Mouse (Mus musculus) liver, postnatal 0 days (tissue): Measurements from ENCODE around the gene Gm47283. TPM values are rescaled to one million over a fixed set of nuclear protein-coding genes. Genes with fewer than 3 reads are reported as not detected.
"Not testable (repeated sequence)": the region's sequence is repeated elsewhere in the genome, so short reads cannot be mapped to it uniquely, and the experiment has no call there.

Experiments
- ATAC-seq: fragments of 200-750 bp; cut with Nextera tagmentation; 2 replicates; pipeline ENCODE4 v1.8.0; 2017; ENCODE audit warnings: mild to moderate bottlenecking, moderate library complexity
- DNase-seq: peaks from one replicate; pipeline ENCODE4 v3.0.0-alpha.2; 2016
- H3K27ac ChIP-seq: fragments of 300-500 bp; sonication (generic); 2 replicates; pipeline ENCODE4 v1.5.1; 2014; ENCODE audit warnings: antibody characterized with exemption, moderate library complexity, mild to moderate bottlenecking, low read depth
- H3K27me3 ChIP-seq: fragments of 300-500 bp; sonication (generic); 2 replicates; pipeline ENCODE4 v1.6.1; 2014; ENCODE audit warnings: low read length, control low read depth, mixed read lengths; ENCODE audit not compliant: insufficient read depth
- H3K36me3 ChIP-seq: fragments of 300-500 bp; sonication (generic); replicated peaks from 2 replicates; pipeline ENCODE4 v1.6.1; 2014; ENCODE audit warnings: mild to moderate bottlenecking, control low read depth, low read length, moderate library complexity, mixed read lengths; ENCODE audit not compliant: insufficient read depth
- H3K4me1 ChIP-seq: fragments of 300-500 bp; sonication (generic); 2 replicates; pipeline ENCODE4 v1.6.1; 2014; ENCODE audit warnings: antibody characterized with exemption, mild to moderate bottlenecking, control low read depth; ENCODE audit not compliant: insufficient read depth
- H3K4me2 ChIP-seq: fragments of 300-500 bp; sonication (generic); 2 replicates; pipeline ENCODE4 v1.6.1; 2014; ENCODE audit warnings: low read depth, mild to moderate bottlenecking, low read length, moderate library complexity, mixed read lengths
- H3K4me3 ChIP-seq: fragments of 300-500 bp; sonication (generic); 2 replicates; pipeline ENCODE4 v1.5.1; 2014; ENCODE audit warnings: low read depth, low read length
- H3K9ac ChIP-seq: fragments of 300-500 bp; sonication (generic); replicated peaks from 2 replicates; pipeline ENCODE4 v1.6.1; 2014; ENCODE audit warnings: mild to moderate bottlenecking, moderate library complexity
- H3K9me3 ChIP-seq: fragments of 300-500 bp; sonication (generic); 2 replicates; pipeline ENCODE4 v1.6.1; 2016; ENCODE audit warnings: mild to moderate bottlenecking, control low read depth, low read length, mixed read lengths
- CTCF ChIP-seq: sonication (generic); IDR thresholded peaks from 2 replicates; pipeline ENCODE4 v1.5.1; 2016; ENCODE audit warnings: antibody characterized with exemption, low read depth
- EP300 ChIP-seq: IDR thresholded peaks from 2 replicates; pipeline ENCODE4 v1.6.1; 2016; ENCODE audit warnings: antibody characterized with exemption, low read depth, mild to moderate bottlenecking
- WGBS: fragments of 180-500 bp; shearing (Covaris S2); extraction: QIAGEN DNeasy Blood & Tissue Kit; methylation state at CpG from one replicate; pipeline ENCODE4 v1.1.7; 2014; ENCODE audit not compliant: insufficient replicate concordance; 5-methylcytosine and 5-hydroxymethylcytosine counted together
- polyA plus RNA-seq: library from polyadenylated mRNA; unstranded; fragments of >200 nt; fragmentation: Nextera tagmentation; extraction: Ambion mirVana; gene quantifications from 2 replicates; pipeline ENCODE4 v1.2.1, GENCODE M21; 2015

The Gm47283 gene
- not detected in 2 replicates for polyA plus RNA-seq

DNA sequence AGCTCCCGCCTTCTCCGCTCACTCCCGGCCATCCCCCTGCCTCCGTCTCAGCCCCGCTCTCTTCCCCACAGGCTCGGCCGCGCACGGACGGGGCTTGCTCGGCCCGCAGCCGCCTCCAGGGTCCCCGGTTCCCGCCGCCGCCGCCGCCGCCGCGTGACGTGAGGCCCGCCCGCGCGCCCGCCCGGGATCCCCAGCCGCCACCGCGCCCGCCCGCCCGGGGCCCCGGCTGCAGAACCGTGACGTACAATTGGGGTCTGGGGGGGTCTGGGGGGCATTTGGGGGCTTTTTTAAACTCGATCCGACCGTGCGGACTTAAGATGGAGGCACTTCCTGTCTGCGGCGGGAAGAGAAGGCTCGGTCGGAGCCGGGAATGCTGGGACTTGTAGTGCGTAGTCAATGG lies at the start of gene Gm47283:
TSS of gene Gm47283 (plus strand) at position 301 of the 400 bp plus-strand sequence.
- not testable (repeated sequence) for H3K4me1 ChIP-seq, H3K9me3 ChIP-seq, H3K4me2 ChIP-seq, H3K9ac ChIP-seq, H3K4me3 ChIP-seq, H3K27ac ChIP-seq, H3K27me3 ChIP-seq, ATAC-seq, DNase-seq, H3K36me3 ChIP-seq
- WGBS: no CpG with 5 or more reads among the region's 48 CpGs

DNA sequence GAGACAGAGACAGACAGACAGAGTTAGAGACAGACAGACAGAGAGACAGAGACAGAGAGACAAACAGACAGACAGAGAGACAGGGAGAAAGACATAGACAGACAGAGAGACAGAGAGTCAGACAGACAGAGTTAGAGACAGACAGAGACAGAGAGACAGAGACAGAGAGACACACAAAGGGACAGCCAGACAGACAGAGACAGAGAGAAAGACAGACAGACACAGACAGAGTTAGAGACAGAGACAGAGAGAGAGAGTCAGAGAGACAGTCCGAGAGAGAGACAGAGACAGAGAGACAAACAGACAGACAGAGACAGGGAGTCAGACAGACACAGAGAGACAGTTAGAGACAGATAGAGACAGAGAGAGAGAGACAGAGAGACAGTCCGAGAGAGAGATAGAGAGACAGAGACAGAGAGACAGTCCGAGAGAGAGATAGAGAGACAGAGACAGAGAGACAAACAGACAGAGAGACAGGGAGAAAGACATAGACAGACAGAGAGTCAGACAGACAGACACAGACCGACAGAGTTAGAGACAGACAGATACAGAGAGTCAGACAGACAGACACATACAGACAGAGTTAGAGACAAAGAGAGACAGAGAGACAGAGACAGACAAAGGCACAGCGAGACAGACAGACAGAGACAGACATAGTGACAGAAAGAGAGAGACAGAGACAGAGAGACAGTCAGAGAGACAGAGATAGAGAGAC lies 49.2 kb upstream of the Gm47283 start:
- H3K9ac ChIP-seq, H3K4me2 ChIP-seq, H3K4me3 ChIP-seq, H3K4me1 ChIP-seq, ATAC-seq, DNase-seq, H3K27me3 ChIP-seq, H3K27ac ChIP-seq: not testable (repeated sequence)
- H3K36me3 ChIP-seq: peaks cover 24% of the 10 kb centered on the region
- H3K9me3 ChIP-seq: peaks cover 13% of the 10 kb centered on the region
- WGBS: 86% methylated on average over 1 of the region's 5 CpGs

DNA sequence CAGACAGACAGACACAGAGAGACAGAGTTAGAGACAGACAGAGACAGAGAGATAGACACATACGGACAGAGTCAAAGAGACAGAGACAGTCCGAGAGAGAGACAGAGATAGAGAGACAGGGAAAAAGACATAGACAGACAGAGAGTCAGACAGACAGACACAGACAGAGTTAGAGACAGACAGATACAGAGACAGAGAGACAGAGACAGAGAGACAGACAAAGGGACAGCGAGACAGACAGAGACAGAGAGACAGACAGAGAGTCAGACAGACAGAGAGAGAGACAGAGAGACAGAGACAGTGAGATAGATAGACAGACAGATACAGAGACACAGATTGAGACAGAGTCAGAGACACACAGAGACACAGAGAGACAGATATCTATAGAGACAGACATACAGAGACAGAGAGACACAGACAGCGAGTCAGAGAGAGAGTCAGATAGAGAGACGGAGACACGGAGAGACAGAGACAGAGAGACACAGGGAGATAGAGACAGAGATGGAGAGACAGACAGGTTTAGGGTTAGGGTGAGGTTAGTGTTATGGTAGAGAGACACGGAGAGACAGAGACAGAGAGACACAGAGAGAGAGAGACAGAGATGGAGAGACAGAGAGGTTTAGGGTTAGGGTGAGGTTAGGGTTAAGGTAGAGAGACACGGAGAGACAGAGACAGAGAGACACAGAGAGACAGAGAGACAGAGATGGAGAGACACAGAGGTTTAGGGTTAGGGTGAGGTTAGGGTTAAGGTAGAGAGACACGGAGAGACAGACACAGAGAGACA lies 48.1 kb upstream of the Gm47283 start:
- H3K4me2 ChIP-seq, H3K27me3 ChIP-seq, H3K4me1 ChIP-seq, H3K27ac ChIP-seq, ATAC-seq, H3K9ac ChIP-seq, DNase-seq, H3K4me3 ChIP-seq: not testable (repeated sequence)
- Histone ChIP-seq H3K9me3 (peaks cover 21% of the 10 kb centered on the region), H3K36me3 (peaks cover 30% of the 10 kb centered on the region)
- 85% methylated on average over 4 of the region's 9 CpGs for WGBS

DNA sequence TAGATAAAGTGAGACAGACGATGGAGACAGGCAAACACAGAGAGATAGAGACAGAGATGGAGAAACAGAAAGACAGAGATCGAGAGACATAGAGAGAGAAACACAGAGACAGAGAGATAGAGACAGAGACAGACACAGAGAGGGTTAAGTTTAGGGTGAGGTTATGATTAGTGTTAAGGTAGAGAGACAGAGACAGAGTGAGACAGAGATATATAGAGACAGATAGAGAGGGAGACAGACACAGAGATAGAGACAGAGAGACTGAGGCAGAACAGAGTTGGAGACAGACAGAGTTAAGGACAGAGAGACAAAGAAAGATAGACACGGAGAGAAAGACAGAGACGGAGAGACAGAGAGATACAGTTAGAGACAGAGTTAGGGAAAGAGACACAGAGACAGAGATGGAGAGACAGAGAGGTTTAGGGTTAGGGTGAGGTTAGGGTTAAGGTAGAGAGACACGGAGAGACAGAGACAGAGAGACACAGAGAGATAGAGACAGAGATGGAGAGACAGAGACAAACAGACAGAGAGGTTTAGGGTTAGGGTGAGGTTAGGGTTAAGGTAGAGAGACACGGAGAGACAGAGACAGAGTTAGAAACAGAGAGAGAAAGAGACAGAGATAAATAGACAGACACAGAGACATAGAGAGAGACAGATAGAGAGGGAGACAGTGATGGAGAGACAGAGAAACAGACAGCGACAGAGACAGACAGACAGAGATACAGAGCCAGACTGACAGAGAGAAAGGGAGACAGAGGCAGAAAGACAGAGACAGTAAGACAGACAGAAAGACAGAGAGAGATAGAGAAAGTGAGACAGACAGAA lies 46.7 kb upstream of the Gm47283 start:
- no peak overlapping the region for H3K9ac ChIP-seq
- no peak for DNase-seq
- no peak overlapping the region for H3K4me3 ChIP-seq
- H3K27me3 ChIP-seq: no peaks in the 10 kb centered on the region
- H3K36me3 ChIP-seq: peaks cover 32% of the 10 kb centered on the region
- 82% methylated on average over 7 of the region's 7 CpGs for WGBS
- ATAC-seq: no peak
- no peak overlapping the region for H3K4me2 ChIP-seq
- no peak for TF ChIP-seq EP300
- TF ChIP-seq CTCF: no peak
- H3K27ac ChIP-seq: no peak overlapping the region
- H3K4me1 ChIP-seq: no peaks in the 10 kb centered on the region
- H3K9me3 ChIP-seq: peaks cover 26% of the 10 kb centered on the region

DNA sequence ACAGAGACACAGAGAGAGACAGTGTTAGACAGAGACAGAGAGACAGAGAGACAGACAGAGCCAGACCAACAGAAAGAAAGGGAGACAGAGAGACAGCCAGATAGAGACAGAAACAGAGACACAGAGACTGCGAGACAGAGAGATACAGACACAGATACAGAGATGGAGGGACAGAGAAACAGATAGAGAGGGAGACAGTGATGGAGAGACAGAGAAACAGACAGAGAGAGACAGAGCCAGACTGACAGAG lies 46.2 kb upstream of the Gm47283 start:
- peaks cover 26% of the 10 kb centered on the region for H3K9me3 ChIP-seq
- no peak overlapping the region for H3K4me3 ChIP-seq
- no peak for DNase-seq
- H3K4me2 ChIP-seq: no peak overlapping the region
- no peak overlapping the region for H3K9ac ChIP-seq
- no peak overlapping the region for H3K27ac ChIP-seq
- no peak for ATAC-seq
- peaks cover 32% of the 10 kb centered on the region for H3K36me3 ChIP-seq
- TF ChIP-seq EP300 (no peak), CTCF (no peak)
- H3K4me1 ChIP-seq: no peaks in the 10 kb centered on the region
- H3K27me3 ChIP-seq: no peaks in the 10 kb centered on the region
- 81% methylated on average over 1 of the region's 1 CpGs for WGBS

DNA sequence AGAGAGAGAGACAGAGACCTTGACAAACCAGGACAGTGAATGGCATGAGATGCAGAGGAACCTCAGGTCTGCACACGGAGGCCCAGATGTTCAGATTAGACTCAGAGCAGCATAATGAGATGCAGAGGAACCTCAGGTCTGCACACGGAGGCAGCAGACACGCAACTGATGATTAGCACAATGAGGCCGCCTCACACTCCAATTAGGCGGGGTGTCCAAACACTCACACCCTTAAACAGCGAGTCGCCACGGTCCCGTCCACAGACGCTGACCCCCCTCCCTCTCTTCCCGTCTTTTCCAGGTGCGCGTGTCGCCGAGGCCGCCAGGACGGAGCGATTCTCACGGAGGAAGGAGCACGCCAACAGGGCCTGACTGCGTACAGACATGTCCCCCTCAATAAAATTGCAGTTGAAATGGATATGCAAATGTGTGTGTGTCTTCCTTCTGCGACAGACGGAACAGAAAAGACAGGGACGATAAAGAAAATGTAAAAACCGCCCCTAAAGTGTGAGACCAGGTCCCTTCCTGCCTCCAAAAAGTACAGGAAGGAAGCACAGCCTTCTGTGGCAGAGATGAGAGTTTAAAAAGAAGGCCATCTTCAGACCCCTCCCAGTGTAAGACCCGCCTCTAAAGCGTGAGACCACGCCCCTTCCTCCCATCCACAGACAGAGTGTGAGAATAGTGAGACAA lies 45.6 kb upstream of the Gm47283 start:
- H3K9ac ChIP-seq, H3K4me2 ChIP-seq, H3K27me3 ChIP-seq, H3K4me1 ChIP-seq, H3K4me3 ChIP-seq, H3K27ac ChIP-seq: not testable (repeated sequence)
- DNase-seq (peak; percentile 70), ATAC-seq (peak; percentile 16; the same call in 1 of the 2 replicates)
- WGBS: 72% methylated on average over 28 of the region's 28 CpGs
- Histone ChIP-seq H3K36me3 (peaks cover 32% of the 10 kb centered on the region), H3K9me3 (peaks cover 26% of the 10 kb centered on the region)

DNA sequence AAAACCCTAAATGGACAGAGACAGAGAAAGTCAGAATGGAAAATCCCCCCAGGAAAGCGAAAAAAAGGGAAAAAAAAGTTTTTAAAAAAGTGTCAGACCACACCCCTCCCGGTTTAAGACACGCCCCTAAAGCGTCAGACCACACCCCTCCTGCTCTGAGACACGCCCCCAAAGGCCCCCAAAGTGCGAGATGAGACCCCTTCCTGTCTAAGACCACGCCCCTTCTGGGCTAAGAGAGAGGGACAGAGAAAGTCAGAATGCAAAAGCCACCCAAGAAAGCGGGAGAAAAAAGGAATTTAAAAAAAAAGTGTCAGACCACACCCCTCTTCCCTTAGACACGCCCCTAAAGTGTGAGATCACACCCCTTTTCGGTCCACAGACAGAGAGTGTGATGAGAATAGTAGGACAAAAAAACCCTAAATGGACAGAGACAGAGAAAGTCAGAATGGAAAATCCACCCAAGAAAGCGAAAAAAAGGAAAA lies 45.0 kb upstream of the Gm47283 start:
- peak; percentile 66 for DNase-seq
- not testable (repeated sequence) for H3K9ac ChIP-seq, H3K4me1 ChIP-seq, H3K27me3 ChIP-seq, H3K27ac ChIP-seq, H3K4me3 ChIP-seq, H3K4me2 ChIP-seq
- peak; percentile 9; the same call in 1 of the 2 replicates for ATAC-seq
- Histone ChIP-seq H3K9me3 (peaks cover 26% of the 10 kb centered on the region), H3K36me3 (peaks cover 32% of the 10 kb centered on the region)
- WGBS: 54% methylated on average over 11 of the region's 11 CpGs
